Mouse (Mus musculus) lung, postnatal 0 days (tissue): Measurements from ENCODE around the gene Ddx41. TPM values are rescaled to one million over a fixed set of nuclear protein-coding genes. Genes with fewer than 3 reads are reported as not detected.
A peak's percentile ranks its signal among the peaks of the same experiment; 100 is the strongest.

ENCODE experiments used
- ATAC-seq: fragments of 200-750 bp; cut with Nextera tagmentation; 2 replicates; pipeline ENCODE4 v1.8.0; 2017; ENCODE audit warnings: moderate library complexity
- DNase-seq: peaks from one replicate; pipeline ENCODE4 v3.0.0-alpha.2; 2016; ENCODE audit warnings: low spot score
- H3K27ac ChIP-seq: fragments of 300-500 bp; sonication (generic); 2 replicates; pipeline ENCODE4 v1.5.1; 2014; ENCODE audit warnings: antibody characterized with exemption, mild to moderate bottlenecking, low read length, mixed read lengths
- H3K27me3 ChIP-seq: fragments of 300-500 bp; sonication (generic); replicated peaks from 2 replicates; pipeline ENCODE4 v1.6.1; 2014; ENCODE audit warnings: low read length, mixed read lengths; ENCODE audit not compliant: insufficient read depth
- H3K36me3 ChIP-seq: fragments of 300-500 bp; sonication (generic); 2 replicates; pipeline ENCODE4 v1.6.1; 2014; ENCODE audit warnings: low read length, mixed read lengths; ENCODE audit not compliant: insufficient read depth
- H3K4me1 ChIP-seq: fragments of 300-500 bp; sonication (generic); 2 replicates; pipeline ENCODE4 v1.6.1; 2014; ENCODE audit warnings: antibody characterized with exemption, low read depth, low read length, mixed read lengths; ENCODE audit not compliant: insufficient read depth
- H3K4me2 ChIP-seq: fragments of 300-500 bp; sonication (generic); replicated peaks from 2 replicates; pipeline ENCODE4 v1.6.1; 2014; ENCODE audit warnings: low read depth, mild to moderate bottlenecking, low read length, moderate library complexity, mixed read lengths
- H3K4me3 ChIP-seq: fragments of 300-500 bp; sonication (generic); 2 replicates; pipeline ENCODE4 v1.5.1; 2014; ENCODE audit warnings: low read depth, low read length
- H3K9ac ChIP-seq: fragments of 300-500 bp; sonication (generic); replicated peaks from 2 replicates; pipeline ENCODE4 v1.6.1; 2014; ENCODE audit warnings: low read depth, mild to moderate bottlenecking
- H3K9me3 ChIP-seq: fragments of 300-500 bp; sonication (generic); 2 replicates; pipeline ENCODE4 v1.6.1; 2016; ENCODE audit warnings: low read length, mixed read lengths
- CTCF ChIP-seq: IDR thresholded peaks from 2 replicates; pipeline ENCODE4 v1.5.1; 2016; ENCODE audit warnings: antibody characterized with exemption, mild to moderate bottlenecking
- EP300 ChIP-seq: IDR thresholded peaks from 2 replicates; pipeline ENCODE4 v1.6.1; 2016; ENCODE audit warnings: antibody characterized with exemption, mild to moderate bottlenecking, control low read depth
- WGBS: fragments of 180-500 bp; shearing (Covaris S2); extraction: QIAGEN DNeasy Blood & Tissue Kit; methylation state at CpG from one replicate; pipeline ENCODE4 v1.1.7; 2014; 5-methylcytosine and 5-hydroxymethylcytosine counted together
- polyA plus RNA-seq: library from polyadenylated mRNA; unstranded; fragments of >200 nt; fragmentation: Nextera tagmentation; extraction: Ambion mirVana; gene quantifications from 2 replicates; pipeline ENCODE4 v1.2.1, GENCODE M21; 2015

The Ddx41 gene
- polyA plus RNA-seq, 1 experiment from 2014 or later: 35.3 TPM

DNA sequence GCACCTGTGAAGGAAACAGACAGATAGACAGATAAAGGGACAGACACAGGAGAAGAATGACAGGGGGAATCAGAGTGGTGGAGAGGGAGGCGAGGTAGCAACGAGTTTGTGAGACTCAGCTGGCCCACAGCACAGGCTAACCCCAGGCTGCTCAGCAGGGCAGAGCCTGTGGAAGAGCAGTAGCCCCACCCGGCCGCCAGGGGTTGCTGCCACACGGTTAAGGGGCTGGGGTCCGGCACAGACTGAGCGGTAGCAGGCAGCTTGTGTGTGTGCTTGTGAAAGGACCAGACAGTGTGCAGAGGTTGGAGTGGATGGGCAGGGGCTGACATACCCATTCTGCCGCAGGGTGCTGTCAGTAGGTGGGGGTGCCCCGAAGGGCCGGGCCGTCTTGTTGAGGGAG, 28.6 kb downstream of the Ddx41 start:
- Histone ChIP-seq H3K9ac (no peak overlapping the region), H3K4me1 (peaks cover 21% of the 10 kb centered on the region), H3K27ac (no peak overlapping the region), H3K4me2 (no peak overlapping the region), H3K9me3 (no peaks in the 10 kb centered on the region), H3K27me3 (no peaks in the 10 kb centered on the region; the same call in 1 of the 2 replicates), H3K4me3 (no peak overlapping the region), H3K36me3 (peaks cover 24% of the 10 kb centered on the region; the same call in 1 of the 2 replicates)
- WGBS: 67% methylated on average over 10 of the region's 11 CpGs
- TF ChIP-seq CTCF (peak; percentile 32; the same call in 1 of the 2 replicates), EP300 (no peak)
- DNase-seq (no peak), ATAC-seq (no peak)

GRCm38 (mm10) chr13:55506697-55507096, 29.8 kb downstream of the Ddx41 start:
- Histone ChIP-seq H3K27me3 (no peaks in the 10 kb centered on the region; the same call in 1 of the 2 replicates), H3K4me2 (no peak overlapping the region), H3K36me3 (peaks cover 24% of the 10 kb centered on the region), H3K9me3 (no peaks in the 10 kb centered on the region), H3K4me1 (peaks cover 13% of the 10 kb centered on the region), H3K4me3 (no peak overlapping the region), H3K27ac (no peak overlapping the region), H3K9ac (no peak overlapping the region)
- ATAC-seq (no peak), DNase-seq (no peak)
- WGBS: 88% methylated on average over 10 of the region's 10 CpGs
- TF ChIP-seq EP300 (no peak), CTCF (no peak)

DNA sequence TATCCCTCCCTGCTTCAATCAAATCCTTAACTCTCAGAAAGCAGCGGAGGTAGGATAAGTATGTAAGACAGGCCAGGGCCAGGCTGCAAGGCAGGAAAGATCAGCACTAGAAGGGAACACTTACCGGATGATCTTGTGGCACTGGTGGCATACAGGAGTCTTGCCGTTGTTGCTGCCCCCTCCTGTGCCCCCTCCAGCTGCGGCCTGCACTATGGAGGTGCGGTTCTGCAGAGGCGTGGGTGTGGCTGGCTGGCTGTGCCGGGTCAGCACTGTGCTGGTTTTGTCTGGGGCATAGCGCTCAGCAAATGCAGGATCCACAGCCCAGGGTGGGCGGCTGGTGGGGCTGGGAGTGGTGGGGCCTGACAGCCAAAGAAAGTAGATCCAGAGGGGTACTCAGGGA, 30.6 kb downstream of the Ddx41 start:
- TF ChIP-seq EP300 (no peak), CTCF (no peak)
- Histone ChIP-seq H3K27ac (no peak overlapping the region), H3K4me2 (no peak overlapping the region), H3K4me1 (peaks cover 7% of the 10 kb centered on the region), H3K9ac (no peak overlapping the region), H3K36me3 (peaks cover 24% of the 10 kb centered on the region), H3K27me3 (no peaks in the 10 kb centered on the region; the same call in 1 of the 2 replicates), H3K9me3 (no peaks in the 10 kb centered on the region), H3K4me3 (no peak overlapping the region)
- 97% methylated on average over 9 of the region's 9 CpGs for WGBS
- ATAC-seq (no peak), DNase-seq (no peak)

- peaks cover 6% of the 10 kb centered on the region; the same call in 1 of the 2 replicates for H3K27me3 ChIP-seq
- ATAC-seq (no peak), DNase-seq (no peak)
- 89% methylated on average over 5 of the region's 5 CpGs for WGBS
- no peak overlapping the region for H3K9ac ChIP-seq
- no peaks in the 10 kb centered on the region for H3K9me3 ChIP-seq
- H3K4me3 ChIP-seq: no peak overlapping the region
- H3K27ac ChIP-seq: no peak overlapping the region
- no peaks in the 10 kb centered on the region for H3K4me1 ChIP-seq
- no peak for TF ChIP-seq CTCF
- no peak for TF ChIP-seq EP300
- H3K4me2 ChIP-seq: no peak overlapping the region
- H3K36me3 ChIP-seq: peaks cover 17% of the 10 kb centered on the region
These were observed 32.1 kb downstream of the Ddx41 start for GRCm38 (mm10) chr13:55504390-55504789.

DNA sequence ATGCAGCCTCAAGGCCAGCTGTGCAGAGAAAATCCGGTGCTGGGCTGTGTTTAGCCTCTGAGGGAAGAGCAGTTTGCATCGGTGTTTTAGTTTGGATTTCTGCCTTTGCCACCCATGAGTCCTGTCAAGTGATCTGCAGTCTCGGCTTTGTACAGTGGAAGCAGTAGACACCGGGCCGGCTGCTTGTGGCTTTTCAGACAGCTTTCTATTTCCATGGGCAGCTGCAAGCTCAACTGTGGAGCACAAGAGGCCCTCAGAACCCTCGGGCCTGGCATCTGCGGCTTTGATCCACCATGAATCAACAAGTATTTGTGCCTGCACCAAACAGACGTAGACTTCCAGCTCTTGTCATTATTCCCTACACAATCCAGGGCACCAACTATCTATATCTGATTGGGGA, 34.1 kb downstream of the Ddx41 start:
- H3K4me3 ChIP-seq: no peak overlapping the region
- H3K9me3 ChIP-seq: no peaks in the 10 kb centered on the region
- H3K9ac ChIP-seq: no peak overlapping the region
- WGBS: 83% methylated on average over 8 of the region's 8 CpGs
- TF ChIP-seq CTCF (no peak), EP300 (no peak)
- ATAC-seq: no peak
- H3K4me1 ChIP-seq: no peaks in the 10 kb centered on the region
- H3K27ac ChIP-seq: no peak overlapping the region
- no peak overlapping the region for H3K4me2 ChIP-seq
- peaks cover 25% of the 10 kb centered on the region for H3K36me3 ChIP-seq
- no peak for DNase-seq
- peaks cover 12% of the 10 kb centered on the region for H3K27me3 ChIP-seq

DNA sequence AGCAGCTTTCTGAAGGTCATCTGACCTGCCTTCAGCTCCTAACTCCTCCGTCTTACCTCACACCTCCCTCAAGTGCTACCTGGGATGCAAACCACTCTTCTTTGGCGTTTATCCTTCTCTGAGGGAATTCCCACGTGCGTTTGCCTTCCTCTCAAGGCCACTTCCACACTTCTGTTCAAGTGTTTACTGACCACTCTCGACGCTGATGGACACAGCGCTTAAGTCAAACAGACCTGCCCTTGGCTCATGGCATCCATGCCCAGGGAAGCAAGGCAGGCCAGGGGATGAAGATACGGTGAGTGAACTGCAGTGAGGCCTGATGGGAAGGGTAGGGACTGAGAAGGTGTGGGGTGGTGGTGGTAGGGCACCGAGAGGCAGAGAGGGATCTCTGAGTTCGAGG, 35.9 kb downstream of the Ddx41 start:
- no peaks in the 10 kb centered on the region; the same call in 1 of the 2 replicates for H3K4me1 ChIP-seq
- H3K9me3 ChIP-seq: no peaks in the 10 kb centered on the region
- ATAC-seq: peak; percentile 89
- H3K4me2 ChIP-seq: no peak overlapping the region
- H3K27me3 ChIP-seq: peaks cover 12% of the 10 kb centered on the region
- H3K9ac ChIP-seq: no peak overlapping the region
- TF ChIP-seq CTCF (no peak), EP300 (peak; percentile 79)
- peaks cover 19% of the 10 kb centered on the region for H3K36me3 ChIP-seq
- H3K4me3 ChIP-seq: no peak overlapping the region
- H3K27ac ChIP-seq: no peak overlapping the region
- peak; percentile 88 for DNase-seq
- WGBS: 49% methylated on average over 10 of the region's 10 CpGs

- Histone ChIP-seq H3K4me2 (no peak overlapping the region), H3K27me3 (peaks cover 12% of the 10 kb centered on the region; the same call in 1 of the 2 replicates), H3K9ac (no peak overlapping the region), H3K4me1 (peaks cover 2% of the 10 kb centered on the region; the same call in 1 of the 2 replicates), H3K36me3 (peaks cover 8% of the 10 kb centered on the region; the same call in 1 of the 2 replicates), H3K9me3 (no peaks in the 10 kb centered on the region), H3K4me3 (no peak overlapping the region), H3K27ac (no peak overlapping the region)
- DNase-seq (no peak), ATAC-seq (no peak)
- TF ChIP-seq CTCF: no peak
- TF ChIP-seq EP300: no peak
- WGBS: 69% methylated on average over 11 of the region's 11 CpGs
These were observed 37.6 kb downstream of the Ddx41 start for GRCm38 (mm10) chr13:55498906-55499305.
